Mouse (Mus musculus) bone marrow, adult 2 months (tissue): ENCODE data around the gene Zfp800.

Experiments
- CTCF ChIP-seq: fragments of 200-500 bp; IDR thresholded peaks from 2 replicates; pipeline ENCODE4 v1.5.1; 2011; ENCODE audit warnings: low read length, control low read depth; ENCODE audit not compliant: control insufficient read depth, insufficient read depth
- POLR2A ChIP-seq: fragments of 200-500 bp; IDR thresholded peaks from 2 replicates; pipeline ENCODE4 v1.6.1; 2011; ENCODE audit warnings: low read depth, mild to moderate bottlenecking, control low read depth, low read length, borderline replicate concordance; ENCODE audit not compliant: control insufficient read depth

- TF ChIP-seq CTCF: no peak
- TF ChIP-seq POLR2A: no peak
Observed at GRCm38 (mm10) chr6:28319648-28320270, 78.0 kb downstream of the Zfp800 start.
